Mouse (Mus musculus): ENCODE measurements around the gene Adra1d. TPM values are rescaled to one million over a fixed set of nuclear protein-coding genes. Genes with fewer than 3 reads are reported as not detected.
A peak's percentile ranks its signal among the peaks of the same experiment; 100 is the strongest.

Gene Adra1d
- total RNA-seq, 2 experiments from 2014 or later, result 64.3 to 65.7 TPM

GRCm38 (mm10) chr2:131551701-131552620, 10.1 kb downstream of the Adra1d start:
- Histone ChIP-seq H3K27ac (no peak overlapping the region), H3K4me3 (no peak overlapping the region)
- no peak for TF ChIP-seq CTCF (IDR thresholded peaks at IDR 0.05)
- DNase-seq (ENCODE audit: extremely low spot score in 1 of 2, low spot score in 2 of 2), result no peak
- intact Hi-C loops (cut with DNase I), result no loop called here

GRCm38 (mm10) chr2:131550906-131551305, 11.2 kb downstream of the Adra1d start:
- Histone ChIP-seq H3K4me3 (no peak overlapping the region), H3K27ac (no peak overlapping the region)
- no peak for TF ChIP-seq CTCF (IDR thresholded peaks at IDR 0.05)
- intact Hi-C loops (cut with DNase I), result no loop called here
- DNase-seq (ENCODE audit: extremely low spot score in 1 of 2, low spot score in 2 of 2), result no peak

GRCm38 (mm10) chr2:131550474-131550873, 11.6 kb downstream of the Adra1d start:
- intact Hi-C loops (cut with DNase I), result no loop called here
- Histone ChIP-seq H3K4me3 (no peak overlapping the region), H3K27ac (no peak overlapping the region)
- DNase-seq (ENCODE audit: extremely low spot score in 1 of 2, low spot score in 2 of 2), result no peak
- no peak for TF ChIP-seq CTCF (IDR thresholded peaks at IDR 0.05)

GRCm38 (mm10) chr2:131549090-131549489, 13.0 kb downstream of the Adra1d start:
- H3K4me3 ChIP-seq, result no peak overlapping the region
- TF ChIP-seq CTCF (IDR thresholded peaks at IDR 0.05), result no peak
- H3K27ac ChIP-seq, result no peak overlapping the region
- DNase-seq (ENCODE audit: extremely low spot score in 1 of 2, low spot score in 2 of 2), result no peak
- intact Hi-C loops (cut with DNase I), result loop anchor here (10.0 kb wide), 1 partner anchor 396 kb away; no protein-coding TSS in a partner anchor

- intact Hi-C loops (cut with DNase I), result loop anchor here (10.0 kb wide), 1 partner anchor 396 kb away; no protein-coding TSS in a partner anchor
- Histone ChIP-seq H3K27ac (peak overlapping the region; percentile 38; the same call in 1 of the 2 replicates), H3K4me3 (no peak overlapping the region)
- TF ChIP-seq CTCF (IDR thresholded peaks at IDR 0.05), result no peak
- no peak for DNase-seq (ENCODE audit: extremely low spot score in 1 of 2, low spot score in 2 of 2)
These were observed 13.8 kb downstream of the Adra1d start for GRCm38 (mm10) chr2:131548330-131548729.

DNA sequence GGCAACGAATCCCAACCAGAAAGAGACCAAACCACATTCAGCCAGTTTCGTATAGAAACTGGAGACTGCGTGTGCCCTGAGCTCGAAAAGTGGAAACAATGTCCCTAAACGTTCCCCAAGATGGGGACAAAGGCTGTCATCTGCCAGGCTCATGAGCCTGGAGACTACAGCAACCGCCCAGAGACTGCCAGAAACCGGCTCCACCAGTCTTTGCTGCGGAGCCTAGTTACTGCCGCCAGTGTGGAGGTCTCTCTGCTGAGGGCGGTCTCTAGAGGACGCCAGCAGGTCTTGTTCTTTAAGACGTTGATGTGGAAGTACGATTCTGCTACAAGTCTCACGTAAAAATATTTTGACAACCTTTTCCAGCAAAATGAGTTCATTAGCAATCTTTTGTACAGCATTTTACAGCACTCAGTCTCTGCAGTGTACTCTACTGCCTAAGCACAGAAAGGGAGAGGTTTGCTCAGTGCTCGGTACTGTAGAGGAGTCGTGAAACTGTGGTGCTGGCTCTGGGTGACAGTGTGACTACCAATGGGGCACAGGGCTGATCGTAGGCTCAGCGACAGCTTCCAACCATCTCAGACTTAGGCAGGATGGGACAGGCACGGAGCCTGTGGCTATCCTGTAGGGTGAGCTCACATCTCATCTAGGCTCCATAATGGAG, 15.2 kb downstream of the Adra1d start:
- peak overlapping the region; percentile 69 for H3K27ac ChIP-seq
- intact Hi-C loops (cut with DNase I), result loop anchor here (10.0 kb wide), 1 partner anchor 398 kb away; no protein-coding TSS in a partner anchor
- no peak; the same call in none of the 2 replicates for TF ChIP-seq CTCF (IDR thresholded peaks at IDR 0.05)
- DNase-seq (ENCODE audit: extremely low spot score in 1 of 2, low spot score in 2 of 2), result no peak
- peak overlapping the region; percentile 9; the same call in 1 of the 2 replicates for H3K4me3 ChIP-seq

DNA sequence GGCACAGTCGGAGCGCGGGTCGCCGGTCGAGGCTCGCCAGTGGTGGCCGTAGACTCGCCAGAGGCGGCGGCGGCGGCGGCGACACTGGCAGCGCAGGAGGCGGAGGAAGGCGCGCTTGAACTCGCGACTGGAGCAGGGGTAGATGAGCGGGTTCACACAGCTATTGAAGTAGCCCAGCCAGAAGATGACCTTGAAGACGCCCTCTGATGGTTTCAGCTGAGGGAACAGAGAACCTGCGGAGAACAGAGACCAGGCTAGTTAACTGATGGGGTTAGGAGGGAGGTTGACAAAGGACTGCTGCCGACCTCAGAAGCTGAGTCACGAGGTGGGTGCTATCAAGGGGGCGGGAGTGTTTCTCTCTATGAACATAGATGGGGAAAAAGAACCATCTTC, 15.8 kb downstream of the Adra1d start:
- Histone ChIP-seq H3K4me3 (peak overlapping the region; percentile 30), H3K27ac (peak overlapping the region; percentile 15; the same call in 1 of the 2 replicates)
- intact Hi-C loops (cut with DNase I), result loop anchor here (10.0 kb wide), 1 partner anchor 398 kb away; no protein-coding TSS in a partner anchor

DNA sequence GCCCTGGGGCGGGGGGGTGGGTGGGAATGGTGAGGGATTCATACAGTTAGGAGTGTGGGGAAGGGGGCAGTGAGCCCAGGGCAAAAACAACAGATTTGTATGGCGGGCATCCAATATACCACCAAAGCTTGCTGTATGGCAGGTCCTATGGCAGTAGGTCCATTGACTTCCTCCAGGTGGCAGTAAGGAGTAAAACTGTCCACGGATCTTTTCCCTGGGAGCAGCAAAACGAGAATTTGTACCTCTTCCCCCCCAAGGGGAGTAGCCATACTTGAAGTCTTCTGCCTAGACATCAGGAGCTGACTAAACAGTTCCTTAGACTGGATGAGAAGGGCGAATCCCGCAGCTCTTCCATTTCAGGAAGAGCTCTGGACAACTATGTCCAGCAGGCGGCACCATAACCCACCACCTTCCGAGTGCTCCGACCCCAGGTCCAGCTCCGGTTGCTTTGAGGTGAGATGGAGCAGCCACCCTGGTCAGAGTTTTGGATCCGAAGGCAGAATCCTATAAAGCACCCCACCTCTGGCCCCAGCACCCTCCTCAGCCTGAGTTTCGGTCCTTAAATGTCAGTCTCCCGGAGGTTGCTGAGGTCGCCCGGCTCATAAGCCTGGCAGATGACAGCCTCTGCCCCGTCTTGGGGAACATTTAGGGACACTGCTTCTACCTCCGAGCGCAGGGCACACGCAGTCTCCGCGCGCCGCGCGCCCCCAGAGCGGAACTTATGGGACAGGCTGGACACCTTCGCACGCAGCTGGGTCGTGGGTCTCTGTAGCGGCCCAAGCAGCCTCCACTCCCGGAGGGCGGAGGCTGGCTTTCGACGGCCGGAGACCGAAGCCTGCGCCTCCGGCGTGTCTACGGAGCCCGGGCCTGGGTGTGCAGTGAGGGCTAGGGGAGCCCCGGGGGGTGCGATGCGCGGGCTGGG, 16.4 kb downstream of the Adra1d start:
- intact Hi-C loops (cut with DNase I), result loop anchor here (1.0 to 10.0 kb wide), 3 partner anchors 226 to 399 kb away; no protein-coding TSS in a partner anchor
- TF ChIP-seq CTCF (IDR thresholded peaks at IDR 0.05), result peak; percentile 81
- Histone ChIP-seq H3K4me3 (peak overlapping the region; percentile 30), H3K27ac (peak overlapping the region; percentile 15; the same call in 1 of the 2 replicates)
- DNase-seq (ENCODE audit: extremely low spot score in 1 of 2, low spot score in 2 of 2), result peak; percentile 34 to 43

More for the DNA sequence above, 15.8 kb downstream of the Adra1d start:
- TF ChIP-seq CTCF (IDR thresholded peaks at IDR 0.05), result no peak
- DNase-seq (ENCODE audit: extremely low spot score in 1 of 2, low spot score in 2 of 2), result no peak

- intact Hi-C loops (cut with DNase I), result loop anchor here (10.0 kb wide), 1 partner anchor 402 kb away; no protein-coding TSS in a partner anchor
- no peak overlapping the region for H3K27ac ChIP-seq
- TF ChIP-seq CTCF (IDR thresholded peaks at IDR 0.05), result peak; percentile 35
- no peak overlapping the region for H3K4me3 ChIP-seq
- DNase-seq (ENCODE audit: extremely low spot score in 1 of 2, low spot score in 2 of 2), result no peak
These were observed 19.6 kb downstream of the Adra1d start for GRCm38 (mm10) chr2:131542531-131542930.

DNA sequence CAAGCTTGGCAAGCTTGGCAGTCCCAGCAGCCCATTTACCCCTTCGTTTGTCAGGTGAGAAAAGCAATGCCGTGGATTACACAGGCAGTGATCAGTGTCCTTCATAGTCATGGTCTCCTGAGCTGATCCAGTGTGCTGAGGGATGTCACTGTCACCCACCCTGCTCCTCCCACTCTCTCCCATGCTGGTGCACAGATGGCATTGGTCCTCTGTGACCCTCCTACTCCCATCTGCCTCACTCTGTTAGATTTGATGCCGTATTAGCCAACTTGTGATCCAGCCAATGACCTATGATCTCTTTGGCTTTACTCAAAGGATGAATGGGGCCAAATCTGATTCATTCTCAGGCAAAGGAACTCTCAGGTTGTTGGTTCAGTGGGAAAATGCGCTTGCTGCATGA, 20.4 kb downstream of the Adra1d start:
- Histone ChIP-seq H3K4me3 (no peak overlapping the region), H3K27ac (no peak overlapping the region)
- no peak for TF ChIP-seq CTCF (IDR thresholded peaks at IDR 0.05)
- DNase-seq (ENCODE audit: extremely low spot score in 1 of 2, low spot score in 2 of 2), result no peak
- intact Hi-C loops (cut with DNase I), result loop anchor here (10.0 kb wide), 1 partner anchor 403 kb away; no protein-coding TSS in a partner anchor

DNA sequence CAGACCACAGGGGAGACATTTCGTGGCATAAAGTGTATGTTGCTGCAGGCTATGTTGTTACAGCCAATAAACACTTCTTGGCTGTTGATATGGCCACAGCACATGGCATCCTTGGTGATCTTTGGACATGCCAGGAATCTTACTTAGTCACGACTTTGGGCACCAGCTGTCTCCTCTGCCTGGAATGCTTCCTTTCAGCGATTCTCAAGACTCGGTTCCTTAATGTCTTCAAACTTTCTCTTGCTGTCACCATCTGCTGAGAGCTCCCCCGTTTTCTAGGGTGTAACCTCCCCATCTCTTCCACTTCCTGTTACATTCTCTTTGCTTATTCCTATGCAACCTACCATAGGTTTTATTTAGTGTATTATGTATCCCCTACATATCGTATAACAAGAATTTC, 22.3 kb downstream of the Adra1d start:
- intact Hi-C loops (cut with DNase I), result loop anchor here (10.0 kb wide), 1 partner anchor 405 kb away; no protein-coding TSS in a partner anchor
- no peak for DNase-seq (ENCODE audit: extremely low spot score in 1 of 2, low spot score in 2 of 2)
- Histone ChIP-seq H3K27ac (no peak overlapping the region), H3K4me3 (no peak overlapping the region)
- no peak for TF ChIP-seq CTCF (IDR thresholded peaks at IDR 0.05)
